Mouse (Mus musculus): ENCODE data around the gene Stim2.

DNA sequence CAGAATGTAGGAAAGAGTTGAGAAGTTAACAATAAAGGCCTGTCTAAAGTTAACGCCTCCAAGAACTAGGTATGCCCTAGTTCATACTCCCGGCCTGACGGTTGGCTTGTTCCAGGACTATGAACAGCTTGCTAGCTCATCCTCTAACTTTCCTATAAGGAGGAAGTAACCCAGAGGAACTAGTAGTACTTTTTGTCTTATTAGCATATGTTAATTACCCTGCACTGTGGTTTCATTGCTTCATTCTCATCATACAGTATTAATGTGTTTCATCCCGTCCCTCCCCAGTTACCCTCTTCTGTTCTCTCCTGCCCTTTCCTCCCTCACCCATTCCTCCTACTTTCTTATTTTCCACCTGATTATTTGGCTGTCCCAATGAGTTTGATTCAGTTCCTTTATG lies 108.4 kb downstream of the Stim2 start:
- no peak for TF ChIP-seq CTCF (IDR thresholded peaks at IDR 0.05)
- TF ChIP-seq POLR2A (IDR thresholded peaks at IDR 0.05; ENCODE audit: insufficient read depth, low read depth, low read length): no peak

Data from heart, adult 2 months (tissue).